Mouse (Mus musculus) layer of hippocampus, adult 18-20 months (tissue): Measurements from ENCODE around the gene Bet1l. TPM values are rescaled to one million over a fixed set of nuclear protein-coding genes. Genes with fewer than 3 reads are reported as not detected.
"Not testable (repeated sequence)": the region's sequence is repeated elsewhere in the genome, so short reads cannot be mapped to it uniquely, and the experiment has no call there.

ENCODE experiments used
- DNase-seq, 2 experiments: peaks; one replicate each; pipeline ENCODE4 v3.0.0; 2022; ENCODE audit warnings: low spot score in 2 of 2
- long read RNA-seq: library from polyadenylated mRNA; stranded (forward); transcript quantifications from one replicate; pipeline ENCODE4 v2.0.0, GENCODE M21; 2021
- total RNA-seq, 2 experiments: library from RNA; stranded (reverse); gene quantifications; 2 replicates each; pipeline ENCODE4 v1.2.3; 2021

Bet1l gene
- total RNA-seq: 10 to 100 TPM; 24.7 to 26.2 TPM
- long read RNA-seq, transcript Bet1l-201 (4 exons, 2,268 nt): major isoform, 26 of 31 reads
- long read RNA-seq, partial matches to known transcripts: 3 of 31 reads
- long read RNA-seq, other reads (novel, unspliced or antisense): 1 of 31 reads

DNA sequence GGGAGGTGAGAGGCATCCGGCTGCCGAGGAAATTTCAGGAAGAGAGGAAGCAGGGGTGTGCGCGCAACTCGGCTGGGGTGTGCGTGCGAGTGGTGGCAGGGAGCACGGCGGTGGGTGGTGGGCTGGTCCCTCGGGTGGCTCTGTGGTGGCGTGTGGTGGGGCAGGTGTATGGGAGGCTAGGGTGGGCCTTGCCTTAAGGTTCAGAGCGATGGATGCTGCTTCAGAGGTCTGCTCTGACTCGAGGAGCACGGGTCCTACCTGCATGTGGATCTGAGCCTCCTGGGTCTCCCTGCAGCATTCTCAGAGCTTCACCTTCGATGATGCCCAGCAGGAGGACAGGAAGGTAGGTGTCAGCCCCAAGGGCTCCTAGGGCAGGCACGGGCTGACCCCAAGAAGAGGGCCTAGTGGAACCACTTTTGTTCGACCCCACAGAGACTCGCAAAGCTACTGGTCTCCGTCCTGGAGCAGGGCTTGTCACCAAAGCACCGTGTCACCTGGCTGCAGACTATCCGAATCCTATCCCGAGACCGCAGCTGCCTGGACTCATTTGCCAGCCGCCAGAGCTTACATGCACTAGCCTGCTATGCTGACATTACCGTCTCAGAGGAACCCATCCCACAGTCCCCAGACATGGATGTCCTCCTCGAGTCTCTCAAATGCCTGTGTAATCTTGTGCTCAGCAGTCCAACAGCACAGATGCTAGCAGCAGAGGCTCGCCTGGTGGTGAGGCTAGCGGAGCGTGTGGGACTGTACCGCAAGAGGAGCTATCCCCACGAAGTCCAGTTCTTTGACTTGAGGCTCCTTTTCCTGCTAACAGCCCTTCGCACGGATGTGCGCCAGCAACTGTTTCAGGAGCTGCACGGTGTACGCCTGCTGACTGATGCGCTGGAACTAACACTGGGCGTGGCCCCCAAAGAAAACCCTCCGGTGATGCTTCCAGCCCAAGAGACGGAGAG, at the start of gene Bet1l:
Gene Bet1l (minus strand): TSS at position 28 of the 956 bp plus-strand sequence.
- DNase-seq: no peak

GRCm38 (mm10) chr7:140907131-140907530, 49.8 kb upstream of the Bet1l start:
- no peak for DNase-seq

DNA sequence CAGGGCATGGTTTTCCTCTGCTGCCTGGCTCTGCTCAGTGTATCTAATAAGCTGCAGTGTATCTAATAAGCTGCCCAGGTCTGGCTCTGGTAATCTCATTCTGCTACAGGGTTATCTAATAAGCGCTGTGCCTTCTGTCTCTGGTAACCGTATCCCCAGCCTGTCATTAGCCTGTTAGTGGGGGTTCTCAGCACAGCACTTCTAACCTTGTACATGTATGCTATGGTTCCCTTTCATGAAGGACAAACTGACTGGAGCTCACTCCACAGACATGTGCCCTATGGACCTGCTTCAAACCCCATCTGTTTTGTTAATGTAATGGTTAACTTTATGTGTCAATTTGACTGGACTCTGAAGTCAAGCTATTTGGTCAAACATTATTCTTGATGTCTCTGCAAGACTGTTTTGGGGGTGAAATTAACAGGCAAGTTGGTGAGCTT, 48.3 kb upstream of the Bet1l start:
- DNase-seq: no peak

DNA sequence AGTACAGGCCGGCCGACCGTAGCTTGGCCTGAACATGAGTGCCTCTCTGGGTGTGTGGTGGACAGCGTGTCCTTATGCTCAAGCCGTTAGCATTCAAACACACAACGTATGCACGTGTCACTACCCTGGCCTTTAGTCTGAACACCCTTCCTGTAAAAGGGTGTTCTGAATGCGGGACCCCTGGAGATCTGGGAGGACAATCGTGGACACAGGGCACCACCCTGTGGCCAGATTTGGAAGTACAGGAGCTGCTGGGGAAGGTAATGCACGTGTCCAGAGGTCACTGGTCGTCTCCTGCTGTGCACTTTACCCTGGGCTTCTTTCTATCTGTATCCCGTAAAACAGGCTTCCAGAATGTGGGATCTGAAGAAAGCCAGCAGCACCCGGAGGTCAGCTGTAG, 45.8 kb upstream of the Bet1l start:
- DNase-seq: peak; percentile 46 to 80

GRCm38 (mm10) chr7:140902036-140902875, 44.9 kb upstream of the Bet1l start:
- DNase-seq: no peak

DNA sequence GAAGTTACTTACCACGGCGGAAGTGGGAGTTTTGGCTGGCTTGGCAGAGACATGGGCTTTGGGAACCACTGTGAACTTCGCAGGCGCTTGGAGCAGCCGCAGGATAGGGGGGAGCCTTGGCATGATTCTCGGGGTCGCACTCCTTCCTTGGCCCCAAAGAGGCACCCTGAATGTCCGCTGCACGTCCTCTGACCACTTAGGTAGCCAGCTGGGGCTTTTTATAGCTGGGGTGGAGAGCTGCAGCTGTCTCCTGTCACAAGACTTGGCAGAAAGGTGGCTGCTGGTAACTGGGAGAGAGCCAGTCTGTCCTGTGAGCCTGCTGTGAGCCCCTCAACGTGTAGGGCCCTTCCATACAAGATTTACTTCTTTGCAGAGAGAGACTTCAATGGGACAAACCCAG, 42.8 kb upstream of the Bet1l start, which contains the start of gene Cox8b:
Gene Cox8b (minus strand): TSS at position 227 of the 400 bp plus-strand sequence.
- DNase-seq: no peak

GRCm38 (mm10) chr7:140899121-140899520, 41.7 kb upstream of the Bet1l start:
- DNase-seq: no peak

DNA sequence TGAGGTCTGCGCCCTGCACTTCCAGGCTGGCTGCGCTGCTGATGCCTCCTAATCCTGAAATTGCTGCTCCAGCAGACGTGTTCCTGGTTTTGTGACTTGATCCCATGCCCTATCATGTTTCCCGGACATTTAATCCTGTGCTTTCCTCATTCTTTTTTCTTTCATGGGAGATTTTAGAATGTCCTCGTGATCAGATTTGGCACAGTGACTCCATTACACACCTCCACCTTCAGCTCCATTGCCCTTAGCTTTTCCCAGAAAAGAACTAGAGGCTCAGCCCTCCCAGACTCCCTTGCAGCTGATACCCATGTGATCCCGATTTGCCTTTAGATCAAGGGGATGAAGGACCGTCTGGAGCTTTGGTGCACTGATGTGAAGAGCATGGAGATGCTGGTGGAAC, 40.5 kb upstream of the Bet1l start:
- no peak for DNase-seq

DNA sequence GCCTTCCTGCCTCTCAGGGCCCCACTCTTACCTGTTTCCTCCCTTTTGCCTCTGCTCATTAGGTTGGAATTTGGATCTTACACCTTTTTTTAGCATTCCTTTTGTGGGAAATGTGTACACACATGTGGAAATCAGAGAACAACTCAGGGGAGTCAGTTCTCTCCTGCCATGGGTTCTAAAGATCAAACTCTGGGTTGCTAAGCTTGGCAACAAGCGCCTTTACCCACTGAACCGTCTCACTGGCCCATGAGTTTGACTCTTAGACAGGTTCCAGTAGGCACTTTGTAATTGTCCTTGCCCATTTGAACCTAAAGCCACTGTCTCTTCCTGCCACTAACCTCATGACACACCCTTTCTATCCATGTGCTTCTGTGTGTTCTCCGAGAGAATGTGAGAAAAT, 37.2 kb upstream of the Bet1l start:
- DNase-seq: no peak

- no peak for DNase-seq
Observed at GRCm38 (mm10) chr7:140894031-140894430, 36.7 kb upstream of the Bet1l start.

- not testable (repeated sequence) for DNase-seq
Observed at GRCm38 (mm10) chr7:140890636-140891035, 33.3 kb upstream of the Bet1l start.

- no peak for DNase-seq
Observed at GRCm38 (mm10) chr7:140882469-140882803, 25.1 kb upstream of the Bet1l start.

DNA sequence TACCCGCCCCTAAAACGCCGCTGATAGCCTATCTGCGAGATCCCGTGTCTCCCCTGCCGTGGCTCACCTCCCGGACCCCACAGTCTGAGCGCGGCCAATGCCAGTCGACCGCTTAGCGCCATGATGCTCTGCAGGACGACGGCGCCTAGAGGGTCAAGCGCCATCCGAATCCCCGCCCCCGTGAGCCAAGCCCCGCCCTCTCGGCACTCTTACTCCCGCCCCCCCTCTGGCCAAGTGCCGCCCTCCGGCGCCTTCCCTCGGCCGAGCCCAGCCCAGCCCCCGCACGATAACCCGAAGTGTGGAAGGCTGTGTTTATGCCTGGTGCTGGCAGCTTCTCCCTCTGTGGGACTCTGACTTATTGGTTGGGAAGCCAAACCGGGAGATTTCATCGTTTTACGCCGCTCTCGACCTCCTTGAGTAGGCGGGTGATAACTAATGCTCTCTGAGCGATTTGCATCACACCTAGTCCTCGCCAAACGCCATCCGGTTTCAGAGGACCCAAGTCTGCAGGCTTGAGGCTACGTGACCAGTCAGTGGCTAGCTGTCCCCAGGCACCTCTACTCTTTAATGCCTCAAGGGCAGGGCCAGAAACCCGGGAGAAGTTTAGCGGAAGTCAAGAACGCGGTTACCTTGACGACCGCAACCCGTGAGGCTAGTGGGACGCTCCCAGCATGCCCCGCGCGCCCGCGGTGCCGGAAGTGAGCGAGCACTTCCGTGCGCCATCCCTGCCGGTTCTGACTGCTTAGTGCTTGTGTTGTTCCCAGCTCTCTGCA, 24.5 kb upstream of the Bet1l start, which contains the start of the genes Psmd13 and Sirt3:
Gene Psmd13 (plus strand): TSS at position 273 of the 773 bp plus-strand sequence.
Gene Sirt3 (minus strand): TSS at position 614 of the 773 bp plus-strand sequence.
- peak; percentile 91 to 97 for DNase-seq

DNA sequence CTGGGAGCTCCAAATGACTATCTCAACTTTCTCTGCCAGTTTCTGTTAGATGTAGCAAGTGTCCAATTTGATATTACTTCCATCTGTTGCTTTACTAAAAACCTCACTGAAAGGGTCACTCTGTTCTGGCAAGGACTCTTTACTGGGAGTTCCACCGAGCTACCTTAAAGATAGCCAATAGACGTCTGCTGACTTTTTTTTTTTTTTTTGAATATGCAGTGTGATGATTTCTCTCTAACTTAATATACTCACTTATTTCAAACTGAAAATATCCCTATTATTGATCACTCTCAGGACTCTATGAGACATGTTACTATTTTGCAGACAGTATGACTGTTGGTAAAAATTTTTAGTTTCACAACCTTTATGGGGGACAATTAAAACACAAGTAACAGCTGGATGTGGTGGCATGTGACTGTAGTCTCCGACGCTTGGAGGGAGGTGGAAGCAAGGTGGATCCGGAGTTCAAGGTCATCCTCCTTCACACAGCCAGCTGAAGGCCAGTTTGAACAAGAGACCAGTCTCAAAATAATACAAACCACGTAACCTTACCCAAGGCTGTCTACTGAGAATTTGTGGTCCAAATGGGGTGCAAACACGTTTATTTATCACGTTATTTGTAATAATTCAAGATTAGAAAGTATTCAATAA, 23.6 kb upstream of the Bet1l start:
- no peak for DNase-seq

GRCm38 (mm10) chr7:140880419-140880818, 23.0 kb upstream of the Bet1l start:
- DNase-seq: no peak

- no peak for DNase-seq
Observed at GRCm38 (mm10) chr7:140879355-140879754, 22.0 kb upstream of the Bet1l start.

DNA sequence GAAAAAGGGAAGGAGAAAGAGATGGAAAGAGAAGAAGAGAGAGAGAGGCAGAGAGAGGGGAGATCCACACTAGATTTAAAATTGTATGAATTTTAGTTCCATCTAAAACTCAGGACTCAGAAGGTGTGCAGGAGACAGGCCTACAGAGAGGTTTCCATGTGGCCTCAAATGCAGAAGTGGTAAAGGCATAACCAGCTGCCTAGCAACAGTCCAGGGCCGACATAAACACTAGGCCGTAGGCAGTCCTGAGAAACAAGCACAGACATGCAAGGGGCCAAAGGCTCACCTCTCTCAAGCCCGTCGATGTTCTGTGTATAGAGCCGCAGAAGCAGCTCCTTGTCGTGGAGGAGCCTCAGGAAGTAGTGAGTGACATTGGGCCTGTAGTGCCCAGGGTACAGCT, 20.0 kb upstream of the Bet1l start:
- no peak for DNase-seq

GRCm38 (mm10) chr7:140874224-140874623, 16.8 kb upstream of the Bet1l start:
- no peak for DNase-seq

- no peak for DNase-seq
Observed at GRCm38 (mm10) chr7:140864761-140865160, 7.4 kb upstream of the Bet1l start.

DNA sequence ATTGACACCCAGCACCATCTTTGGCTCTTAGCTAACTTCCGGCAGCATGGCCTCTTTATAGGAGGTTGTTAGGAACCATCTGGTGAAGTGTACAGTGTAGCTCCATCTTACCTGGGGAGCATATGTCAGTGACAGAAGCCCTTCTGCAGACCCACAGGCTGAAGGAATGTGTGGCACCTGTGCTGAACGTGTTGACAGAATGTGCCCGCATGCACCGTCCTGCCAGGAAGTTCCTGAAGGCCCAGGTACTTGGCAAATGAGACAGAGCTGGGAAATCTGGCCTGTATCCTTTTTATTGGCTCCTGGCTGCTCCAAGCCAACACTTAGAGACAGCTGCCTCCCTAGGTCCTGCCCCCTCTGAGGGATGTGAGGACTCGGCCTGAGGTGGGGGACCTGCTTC, 3.4 kb upstream of the Bet1l start:
- no peak for DNase-seq
